Mouse (Mus musculus) T-cell, adult 2 months (primary cell): ENCODE results near the gene Srebf2.

Experiments
- DNase-seq: peaks from one replicate; pipeline ENCODE4 v3.0.0; 2022; ENCODE audit warnings: low spot score

Srebf2 gene

GRCm38 (mm10) chr15:82156902-82157301 is 9.9 kb downstream of the Srebf2 start:
- no peak for DNase-seq

- no peak for DNase-seq
These were observed 11.5 kb downstream of the Srebf2 start for GRCm38 (mm10) chr15:82158243-82159035.

DNA sequence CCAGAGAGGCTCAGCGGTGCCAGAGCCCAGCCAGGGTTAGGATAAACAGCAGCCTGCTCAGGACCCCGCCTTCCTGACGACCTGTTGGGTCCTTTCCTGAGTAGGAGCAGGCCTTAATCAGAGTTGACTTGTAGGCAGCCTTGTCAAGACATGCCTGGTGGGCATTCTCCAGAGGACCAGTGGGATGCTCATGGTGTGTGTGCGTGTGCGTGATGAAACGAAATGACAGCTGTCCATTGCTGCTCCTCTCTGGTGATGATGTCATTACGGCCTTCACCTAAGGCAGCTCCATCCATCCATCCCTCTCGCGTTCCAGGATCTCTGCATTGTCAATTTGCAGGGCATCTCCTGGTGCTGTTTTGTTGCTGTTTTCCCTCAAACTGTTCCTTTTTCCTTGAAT is 12.5 kb downstream of the Srebf2 start:
- no peak for DNase-seq

DNA sequence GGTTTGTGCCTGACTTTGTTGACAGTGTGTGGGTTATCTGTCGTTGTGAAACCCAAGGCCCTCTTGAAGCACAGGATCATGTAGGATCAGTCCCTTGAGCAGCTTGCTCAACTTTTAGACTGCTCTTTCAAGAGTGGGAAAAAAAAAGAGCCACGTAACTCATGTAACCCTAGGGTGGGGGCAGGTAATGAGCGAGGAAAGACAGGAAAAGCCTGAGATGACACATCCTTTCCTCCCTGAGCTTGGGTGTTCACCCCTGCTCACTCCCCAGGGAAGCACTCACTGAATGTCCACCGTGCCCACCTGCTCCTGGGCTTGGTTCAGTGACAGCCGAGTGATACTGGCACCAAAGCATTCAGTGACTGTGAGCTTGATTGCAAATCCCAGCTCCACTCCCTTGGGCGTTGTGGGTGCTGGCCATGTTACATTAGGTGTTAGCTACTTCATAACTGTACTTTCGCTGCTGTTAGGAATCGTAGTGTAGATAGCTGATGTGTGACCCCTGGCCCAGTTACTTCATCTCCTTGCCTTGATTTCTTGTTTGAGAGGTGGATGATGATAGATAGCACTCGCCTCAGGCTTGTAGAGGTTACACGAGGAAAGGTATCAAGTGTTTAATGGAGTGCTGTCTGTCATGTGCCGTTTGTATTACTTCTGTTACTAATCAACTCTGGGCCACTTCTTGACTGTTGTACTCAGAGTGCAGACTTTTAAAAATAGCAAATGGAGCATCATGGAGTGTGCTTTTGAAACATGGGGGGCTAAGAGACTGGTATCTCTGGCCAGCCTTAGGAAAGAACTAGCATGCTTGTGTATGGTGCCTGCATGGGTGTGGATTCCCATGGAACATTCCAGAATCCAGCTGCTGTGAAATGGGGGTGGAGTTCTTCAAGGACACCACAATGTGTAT is 14.0 kb downstream of the Srebf2 start:
- DNase-seq: no peak

GRCm38 (mm10) chr15:82161965-82162600 is 15.1 kb downstream of the Srebf2 start:
- DNase-seq: peak; percentile 44

GRCm38 (mm10) chr15:82163356-82164060 is 16.5 kb downstream of the Srebf2 start:
- no peak for DNase-seq

DNA sequence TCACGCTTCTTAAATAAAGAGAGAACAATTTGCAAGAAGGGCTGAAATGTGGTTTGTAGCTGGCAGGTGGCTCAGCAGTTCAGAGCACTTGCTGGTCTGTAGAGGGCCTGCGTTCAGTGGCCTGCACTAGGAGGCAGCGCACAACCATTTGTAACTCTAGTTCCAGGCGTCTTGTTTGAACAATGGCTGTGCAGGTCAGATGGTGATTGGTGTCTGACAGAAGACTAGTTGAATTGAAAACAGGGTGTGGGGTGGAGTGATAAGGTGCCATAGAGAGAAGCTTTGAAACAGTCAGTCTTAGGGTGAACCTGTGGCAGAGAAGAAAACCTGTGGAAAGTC is 17.0 kb downstream of the Srebf2 start:
- DNase-seq: no peak

GRCm38 (mm10) chr15:82164496-82164895 is 17.5 kb downstream of the Srebf2 start:
- no peak for DNase-seq

DNA sequence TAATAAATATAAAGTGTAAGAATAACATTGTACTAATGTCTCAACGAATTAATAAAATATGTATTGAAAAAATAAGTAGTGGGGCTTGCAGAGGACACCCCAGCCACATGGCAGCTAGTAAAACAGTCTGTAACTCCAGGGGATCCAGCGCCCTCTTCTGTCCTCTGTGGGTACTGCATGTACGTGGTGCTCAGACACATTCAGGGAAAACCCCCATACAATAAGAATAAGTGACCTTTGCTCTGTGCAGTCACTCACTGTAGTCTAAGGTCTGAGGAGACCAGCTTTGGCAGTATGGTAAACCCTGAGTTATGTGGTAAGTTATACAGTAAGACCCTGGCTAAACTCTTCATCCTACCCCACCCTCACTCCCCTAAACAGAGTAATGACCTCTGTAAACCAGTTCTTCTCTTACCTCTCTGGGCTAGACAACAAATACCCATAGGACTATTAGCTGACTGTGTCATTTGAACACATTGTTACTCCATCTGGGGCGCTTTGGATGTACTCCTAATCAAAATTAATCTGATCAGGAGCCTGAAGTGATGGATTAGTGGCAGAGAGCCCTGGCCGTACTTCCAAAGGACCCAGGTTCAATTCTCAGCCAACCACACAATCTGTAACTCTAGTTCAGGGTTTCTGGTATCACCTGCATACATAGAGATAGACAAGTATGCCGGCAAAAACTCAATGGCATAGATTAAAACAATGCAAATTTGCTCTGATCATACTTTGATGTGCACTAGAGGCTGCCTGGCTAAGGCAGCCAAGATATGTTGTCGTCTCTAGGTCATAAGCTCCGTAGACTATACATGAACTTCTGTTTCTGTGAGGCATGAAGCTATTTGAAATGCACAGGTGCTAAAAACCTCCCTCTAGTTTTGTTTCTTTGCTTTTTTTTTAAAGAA is 18.6 kb downstream of the Srebf2 start:
- DNase-seq: peak; percentile 84

DNA sequence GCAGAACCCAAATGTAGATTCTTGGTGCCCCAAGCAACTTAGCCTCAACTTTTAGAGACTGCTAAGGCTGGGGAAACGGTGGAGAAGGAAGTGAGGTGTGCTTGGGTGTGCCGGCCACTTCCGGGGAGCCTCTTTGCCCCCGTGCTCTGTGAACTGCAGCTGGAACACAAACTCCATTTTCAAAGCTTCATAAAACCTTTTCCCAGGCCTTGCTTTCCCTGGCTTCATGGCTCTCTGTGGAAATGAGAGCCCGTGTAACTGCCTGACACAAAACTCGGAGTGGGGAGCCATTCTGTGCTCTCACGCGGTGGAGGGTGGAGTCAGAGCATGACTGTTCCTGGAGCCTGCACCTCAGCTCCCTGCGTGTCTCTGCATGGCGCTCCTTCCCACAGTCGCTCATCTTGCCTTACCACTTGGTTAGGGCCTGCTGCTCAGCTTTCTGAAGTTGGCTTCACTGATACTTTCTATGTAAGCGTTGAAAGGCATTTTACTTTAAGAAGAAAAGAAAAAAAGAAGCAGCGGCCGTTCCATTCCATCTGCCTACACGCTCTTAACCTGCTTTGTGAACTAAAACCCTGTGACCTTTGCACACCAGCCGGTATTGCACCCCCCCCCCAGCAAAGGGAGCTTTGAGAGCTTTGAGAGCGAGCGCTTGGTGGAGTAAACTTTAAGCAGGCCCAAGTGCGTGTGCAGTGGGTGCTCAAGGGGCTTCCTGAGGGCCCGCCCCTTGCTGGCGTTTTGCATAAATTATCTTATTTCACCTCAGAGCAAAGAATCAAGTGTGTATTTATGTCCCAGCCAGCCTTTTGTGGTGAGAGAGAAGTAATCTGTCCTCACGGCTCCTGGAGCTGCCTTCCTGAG is 19.5 kb downstream of the Srebf2 start:
- DNase-seq: peak; percentile 79

DNA sequence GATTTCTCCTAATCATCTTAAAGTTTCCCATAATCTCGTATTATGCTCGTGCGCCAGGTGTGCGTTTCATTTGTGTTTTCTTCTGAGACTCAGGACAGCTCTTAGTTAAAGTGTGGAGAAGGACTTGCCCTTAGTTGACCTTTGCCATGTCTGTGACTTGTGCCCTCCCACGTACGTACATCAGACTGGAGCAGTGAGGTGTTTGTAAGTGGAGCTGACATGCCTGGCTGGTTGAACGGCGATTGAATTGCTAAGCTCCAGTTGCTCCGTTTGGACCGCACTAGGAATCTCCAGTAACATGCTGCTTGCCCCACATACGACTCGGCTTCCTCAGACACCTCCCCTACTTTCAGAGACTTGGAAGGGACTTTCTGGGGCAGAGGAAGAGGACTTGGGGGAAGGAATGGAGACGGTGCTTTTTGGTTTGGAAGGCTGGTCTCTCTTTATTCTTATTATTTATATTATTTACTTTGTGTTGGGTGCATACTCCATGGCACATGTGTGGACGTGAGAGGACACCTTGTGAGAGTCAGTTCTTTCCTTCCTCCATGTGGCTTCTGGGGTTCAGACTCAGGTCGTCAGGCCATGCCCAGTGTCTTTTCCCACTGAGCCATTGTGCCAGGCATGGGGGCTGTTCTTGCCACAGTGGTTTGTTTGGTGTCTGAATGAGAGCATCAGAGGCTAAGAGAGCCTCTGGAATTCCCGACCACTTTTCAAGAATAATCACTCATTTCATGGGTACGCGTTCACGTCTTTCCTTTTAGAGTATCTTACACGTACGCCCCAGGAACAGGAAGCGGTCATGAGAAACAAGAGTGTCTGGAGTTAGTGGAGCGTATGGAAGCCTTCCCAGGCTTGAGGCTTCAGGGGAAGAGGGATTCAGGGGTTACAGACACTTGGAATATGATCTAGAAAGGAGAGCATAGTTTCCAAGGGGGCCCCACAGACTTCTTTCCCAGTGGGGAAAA is 20.5 kb downstream of the Srebf2 start:
- no peak for DNase-seq

DNA sequence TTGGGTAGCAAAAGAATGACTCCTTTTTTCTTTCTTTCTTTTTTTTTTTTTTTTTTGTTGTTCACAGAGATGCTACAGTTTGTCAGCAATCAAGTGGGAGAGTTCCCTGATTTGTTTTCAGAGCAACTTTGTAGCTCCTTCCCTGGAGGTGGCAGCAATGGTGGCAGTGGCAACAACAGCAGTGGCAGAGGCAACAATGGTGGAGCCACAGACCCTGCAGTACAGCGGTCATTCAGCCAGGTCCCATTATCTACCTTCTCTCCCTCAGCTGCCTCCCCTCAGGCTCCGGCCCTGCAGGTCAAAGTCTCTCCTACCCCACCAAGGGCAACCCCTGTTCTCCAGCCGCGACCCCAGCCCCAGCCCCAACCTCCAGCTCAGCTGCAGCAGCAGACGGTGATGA is 22.7 kb downstream of the Srebf2 start:
- DNase-seq: no peak

DNA sequence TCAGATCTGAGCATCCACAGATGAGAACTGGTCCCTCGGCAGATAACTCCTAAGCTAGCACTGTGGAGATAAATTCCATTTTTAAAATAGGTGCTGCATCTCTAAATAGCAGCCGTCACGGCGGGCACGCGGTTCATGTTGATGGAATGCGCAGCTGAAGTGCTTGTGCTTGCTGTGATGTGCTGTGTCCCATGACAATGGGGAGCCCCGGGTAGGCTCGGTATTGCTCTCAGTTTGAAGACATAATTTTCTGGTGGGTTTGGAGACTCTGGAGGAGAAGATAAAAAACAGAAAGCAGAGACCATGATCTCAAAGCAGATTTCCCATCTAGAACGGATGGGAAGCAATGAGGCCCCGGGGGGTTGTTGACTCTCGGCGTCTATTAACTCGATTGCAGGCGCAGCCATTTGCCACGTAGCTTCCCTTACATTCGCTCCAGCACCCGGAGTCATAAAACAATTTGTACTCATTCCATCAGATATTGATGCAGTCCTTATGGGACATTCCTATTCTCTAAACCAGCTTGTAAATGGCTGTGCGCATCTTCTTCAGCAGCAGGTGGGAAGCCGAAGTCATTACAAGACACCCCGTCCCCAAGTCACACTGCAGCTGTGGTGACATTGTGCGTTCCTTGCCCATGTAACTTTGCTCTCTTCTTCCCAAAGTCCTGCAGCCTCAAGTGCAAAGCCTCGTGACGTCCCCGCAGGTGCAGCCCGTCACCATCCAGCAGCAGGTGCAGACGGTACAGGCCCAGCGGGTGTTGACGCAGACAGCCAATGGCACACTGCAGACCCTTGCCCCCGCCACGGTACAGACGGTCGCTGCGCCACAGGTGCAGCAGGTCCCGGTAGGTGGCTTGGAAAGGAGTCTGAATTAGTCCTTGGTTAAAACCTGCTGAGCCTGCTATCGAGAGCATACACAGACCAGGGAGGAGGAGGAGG is 23.7 kb downstream of the Srebf2 start:
- no peak for DNase-seq

- DNase-seq: no peak
These were observed 25.7 kb downstream of the Srebf2 start for GRCm38 (mm10) chr15:82172648-82173047.

GRCm38 (mm10) chr15:82175091-82175490 is 28.1 kb downstream of the Srebf2 start:
- DNase-seq: no peak

DNA sequence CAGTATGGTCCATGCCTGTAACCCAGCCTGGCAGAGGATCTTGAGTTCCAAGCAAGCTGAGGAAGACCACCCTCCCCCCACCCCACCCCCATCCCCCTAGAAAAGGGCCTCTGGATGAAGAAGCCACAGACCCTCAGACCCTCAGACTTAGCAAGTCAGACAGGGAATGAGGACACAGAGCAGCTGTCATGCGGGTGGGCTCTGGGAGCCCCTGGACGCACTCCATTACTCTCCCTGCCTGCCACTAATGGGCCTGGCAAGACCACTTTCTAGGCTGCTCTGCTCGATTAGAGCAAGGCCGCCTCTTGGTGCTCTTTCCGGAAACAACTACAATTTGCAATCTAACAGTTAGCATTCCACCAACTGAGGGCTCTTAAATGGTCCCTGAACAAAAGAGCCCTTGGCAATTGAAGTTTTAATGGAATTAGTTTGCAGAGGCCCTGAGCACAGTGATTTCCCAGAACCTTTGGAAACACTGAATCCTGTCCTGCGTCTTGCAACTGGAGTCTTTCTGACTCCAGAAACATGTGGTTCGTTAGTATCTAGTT is 30.8 kb downstream of the Srebf2 start:
- DNase-seq: no peak

DNA sequence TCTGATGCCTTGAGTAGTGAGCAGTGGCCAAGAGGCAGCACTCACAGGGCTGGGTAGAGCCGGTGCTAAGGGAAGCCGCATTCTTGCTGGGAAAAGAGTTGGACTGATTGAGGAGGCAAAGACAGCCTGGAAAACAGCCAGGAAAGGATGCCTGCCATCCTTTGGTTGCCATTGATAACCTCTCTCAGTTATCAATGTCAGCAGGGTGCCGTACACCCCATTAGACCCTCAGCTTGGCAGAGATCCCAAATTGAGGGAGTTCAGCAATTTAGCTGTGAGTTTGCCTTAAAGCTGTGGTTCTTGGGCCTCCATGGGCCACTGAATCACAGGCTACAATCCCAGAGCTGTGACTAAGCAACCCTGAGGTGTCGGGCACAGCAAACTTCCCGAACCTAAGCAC is 34.1 kb downstream of the Srebf2 start:
- DNase-seq: no peak
